ENCODE assay signal across 15 mouse cellular contexts in the genomic region with DNA sequence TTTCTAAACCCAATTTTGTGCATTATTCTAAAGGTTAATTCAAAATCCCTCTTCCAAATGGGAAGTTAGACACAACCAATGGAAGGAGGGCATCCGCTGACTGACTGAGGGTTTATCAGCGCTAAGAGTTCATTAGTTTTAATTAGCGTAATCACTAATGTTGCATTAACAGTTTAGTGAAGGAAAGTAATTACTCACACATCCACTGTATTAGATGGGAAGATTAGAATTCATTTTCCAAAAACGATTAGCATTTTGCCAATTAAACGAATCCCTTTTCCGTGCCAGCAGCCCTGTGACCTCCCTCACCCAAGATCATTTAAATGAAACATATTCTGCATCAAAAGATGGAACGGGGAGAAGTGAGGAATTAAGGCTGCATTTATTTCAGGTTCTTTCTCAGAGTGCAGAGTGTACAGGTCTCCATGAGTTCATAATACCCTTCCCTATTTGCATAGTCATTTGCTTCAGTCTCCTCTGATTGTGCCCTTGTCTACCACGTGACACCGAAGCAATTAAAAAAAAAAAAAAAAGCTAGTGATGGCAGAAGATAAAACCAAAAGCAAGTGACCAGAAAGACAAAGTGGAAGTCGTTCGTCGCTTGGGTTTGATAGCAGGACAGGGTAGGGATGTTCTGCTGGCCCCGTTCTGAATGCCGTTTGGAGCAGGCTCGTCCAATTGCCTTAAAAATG.
DNase-seq lines count a peak whose midpoint lies in the region; ATAC-seq and TF ChIP-seq lines count a peak whose summit lies in the region.
"Had no signal": no experiment of that assay in that cellular context is flagged by ENCODE, and none has a peak within 500 bp of the region (broad histone marks: within the 10 kb centered on the region; RNA-seq: fewer than 3 reads in every experiment).

No protein-coding gene starts in this region.

- WGBS in hindbrain, embryonic 11.5 days, result 82% methylated on average over 15 of the region's 15 CpGs
- WGBS in hindbrain, postnatal 0 days, result 72% methylated on average over 15 of the region's 15 CpGs
- WGBS in forebrain, embryonic 11.5 days, result 62% methylated on average over 15 of the region's 15 CpGs
- 63% methylated on average over 15 of the region's 15 CpGs for WGBS in hindbrain, embryonic 16.5 days
- 88% methylated on average over 15 of the region's 15 CpGs for WGBS in limb, embryonic 10.5 days

- H3K9ac ChIP-seq in hindbrain, embryonic 11.5 days (ENCODE audit: low read depth, low read length), result no peak overlapping the region
- H3K9ac ChIP-seq in hindbrain, postnatal 0 days (replicated peaks; ENCODE audit: low read length), result no peak overlapping the region
- peak overlapping the region; percentile 62 for H3K9ac ChIP-seq in MEL (ENCODE audit: control insufficient read depth, low read depth, low read length, poor library complexity, severe bottlenecking)
- no peak overlapping the region for H3K9ac ChIP-seq in forebrain, embryonic 11.5 days (ENCODE audit: low read length)
- H3K9ac ChIP-seq in hindbrain, embryonic 16.5 days (ENCODE audit: low read depth, low read length), result no peak overlapping the region
- H3K9ac ChIP-seq: limb, embryonic 15.5 days had no signal

- no peaks in the 10 kb centered on the region; the same call in 1 of the 2 replicates for H3K79me2 ChIP-seq in MEL (ENCODE audit: control insufficient read depth, insufficient read depth, low read length, poor library complexity)

- H3K9me3 ChIP-seq in hindbrain, embryonic 11.5 days (ENCODE audit: control insufficient read depth, low read length), result no peaks in the 10 kb centered on the region
- H3K9me3 ChIP-seq in hindbrain, postnatal 0 days (ENCODE audit: low read length), result no peaks in the 10 kb centered on the region
- H3K9me3 ChIP-seq in MEL (replicated peaks; ENCODE audit: insufficient read depth, low read length), result no peaks in the 10 kb centered on the region
- no peaks in the 10 kb centered on the region for H3K9me3 ChIP-seq in forebrain, embryonic 11.5 days (ENCODE audit: control insufficient read depth, low read length)
- no peaks in the 10 kb centered on the region for H3K9me3 ChIP-seq in hindbrain, embryonic 16.5 days (ENCODE audit: control insufficient read depth, low read length)
- H3K9me3 ChIP-seq in limb, embryonic 10.5 days (replicated peaks), result no peaks in the 10 kb centered on the region
- H3K9me3 ChIP-seq: limb, embryonic 15.5 days had no signal

- H3K4me1 ChIP-seq in hindbrain, embryonic 11.5 days (replicated peaks; ENCODE audit: control insufficient read depth, insufficient read depth, low read length), result no peaks in the 10 kb centered on the region
- 0 out of 2 replicates have a peak, but pooled peaks cover 4% of the 10 kb centered on the region for H3K4me1 ChIP-seq in hindbrain, postnatal 0 days (ENCODE audit: insufficient read depth, low read length)
- H3K4me1 ChIP-seq in MEL (ENCODE audit: control insufficient read depth in 1 of 2, insufficient read depth in 2 of 2, low read length in 2 of 2), result peaks cover 6 to 12% of the 10 kb centered on the region in 2 experiments
- peaks cover 16% of the 10 kb centered on the region; the same call in 1 of the 2 replicates for H3K4me1 ChIP-seq in forebrain, embryonic 11.5 days (replicated peaks; ENCODE audit: control insufficient read depth, insufficient read depth, low read length)
- H3K4me1 ChIP-seq in hindbrain, embryonic 16.5 days (ENCODE audit: control insufficient read depth, insufficient read depth, low read depth, low read length), result peaks cover 10% of the 10 kb centered on the region
- 0 out of 2 replicates have a peak, but pooled peaks cover 5% of the 10 kb centered on the region for H3K4me1 ChIP-seq in limb, embryonic 10.5 days
- H3K4me1 ChIP-seq: limb, embryonic 15.5 days had no signal

- TF ChIP-seq EP300 in MEL (IDR thresholded peaks at IDR 0.05; ENCODE audit: low read depth in 1 of 2, low read length in 2 of 2), result peak in 1 of 2 experiments; percentile 11; a peak in 1 of 4 replicates

- TF ChIP-seq CTCF in hindbrain, postnatal 0 days (IDR thresholded peaks at IDR 0.05; ENCODE audit: low read depth), result no peak
- no peak for TF ChIP-seq CTCF in MEL (IDR thresholded peaks at IDR 0.05 in 2 of 3, conservative IDR thresholded peaks at IDR 0.05 in 1 of 3; ENCODE audit: control insufficient read depth in 1 of 3, insufficient read depth in 1 of 3, low read depth in 2 of 3, low read length in 3 of 3, poor library complexity in 1 of 3, severe bottlenecking in 1 of 3)

- H3K27ac ChIP-seq in hindbrain, embryonic 11.5 days (ENCODE audit: low read depth, low read length), result no peak overlapping the region
- no peak overlapping the region for H3K27ac ChIP-seq in hindbrain, postnatal 0 days
- H3K27ac ChIP-seq in MEL (ENCODE audit: control insufficient read depth, low read depth, low read length), result peak overlapping the region; percentile 42
- peak overlapping the region; percentile 37 for H3K27ac ChIP-seq in forebrain, embryonic 11.5 days (ENCODE audit: low read depth, low read length)
- no peak overlapping the region for H3K27ac ChIP-seq in hindbrain, embryonic 16.5 days (ENCODE audit: low read depth, low read length)
- no peak overlapping the region for H3K27ac ChIP-seq in limb, embryonic 10.5 days
- H3K27ac ChIP-seq: limb, embryonic 15.5 days; macrophage had no signal

- no peak for TF ChIP-seq RAD21 in MEL (IDR thresholded peaks at IDR 0.05; ENCODE audit: low read depth, low read length)

- TF ChIP-seq POLR2A in MEL (IDR thresholded peaks at IDR 0.05; ENCODE audit: control insufficient read depth in 1 of 2, insufficient read depth in 1 of 2, low read depth in 1 of 2, low read length in 2 of 2, poor library complexity in 1 of 2), result peak in 1 of 2 experiments; percentile 45; a peak in 2 of 4 replicates

- no peaks in the 10 kb centered on the region for H3K36me3 ChIP-seq in hindbrain, embryonic 11.5 days (ENCODE audit: control insufficient read depth, insufficient read depth, low read length)
- H3K36me3 ChIP-seq in hindbrain, postnatal 0 days (ENCODE audit: insufficient read depth, low read length), result no peaks in the 10 kb centered on the region
- H3K36me3 ChIP-seq in MEL (ENCODE audit: control insufficient read depth in 1 of 2, insufficient read depth in 2 of 2, low read length in 2 of 2), result peaks cover 0 to 7% of the 10 kb centered on the region in 2 experiments; a peak in 2 of 4 replicates
- H3K36me3 ChIP-seq in forebrain, embryonic 11.5 days (ENCODE audit: control insufficient read depth, insufficient read depth, low read length), result no peaks in the 10 kb centered on the region
- H3K36me3 ChIP-seq in hindbrain, embryonic 16.5 days (ENCODE audit: control insufficient read depth, insufficient read depth, low read length), result no peaks in the 10 kb centered on the region
- no peaks in the 10 kb centered on the region for H3K36me3 ChIP-seq in limb, embryonic 10.5 days
- H3K36me3 ChIP-seq: limb, embryonic 15.5 days had no signal

- no peak for DNase-seq in hindbrain, embryonic 11.5 days (ENCODE audit: low spot score)
- no peak for DNase-seq in hindbrain, postnatal 0 days (ENCODE audit: low spot score)
- peak; percentile 80 for DNase-seq in MEL (ENCODE audit: low read depth, low spot score)
- no peak for DNase-seq in forebrain, embryonic 11.5 days (ENCODE audit: low spot score)
- no peak for DNase-seq in thymus, postnatal 4 days
- no peak for DNase-seq in ovary, postnatal 14 days (ENCODE audit: low spot score)
- no peak for DNase-seq in limb, embryonic 10.5 days (ENCODE audit: low spot score)
- DNase-seq: cerebellum, postnatal 36 days; gastrocnemius, postnatal 10 days; kidney, adult 8-10 months; thymus, postnatal 14 days had no signal

- no peaks in the 10 kb centered on the region for H3K27me3 ChIP-seq in hindbrain, embryonic 11.5 days (ENCODE audit: control insufficient read depth, insufficient read depth, low read length)
- no peaks in the 10 kb centered on the region for H3K27me3 ChIP-seq in hindbrain, postnatal 0 days (ENCODE audit: insufficient read depth, low read length)
- H3K27me3 ChIP-seq in MEL (ENCODE audit: control insufficient read depth in 1 of 2, insufficient read depth in 2 of 2, low read length in 2 of 2), result no peaks in the 10 kb centered on the region; a peak in 1 of 4 replicates
- H3K27me3 ChIP-seq in forebrain, embryonic 11.5 days (ENCODE audit: control insufficient read depth, insufficient read depth, low read length), result no peaks in the 10 kb centered on the region
- no peaks in the 10 kb centered on the region for H3K27me3 ChIP-seq in hindbrain, embryonic 16.5 days (replicated peaks; ENCODE audit: control insufficient read depth, insufficient read depth, low read length)
- H3K27me3 ChIP-seq in limb, embryonic 10.5 days (ENCODE audit: low read depth, poor library complexity, severe bottlenecking), result no peaks in the 10 kb centered on the region
- H3K27me3 ChIP-seq: limb, embryonic 15.5 days had no signal

- H3K4me3 ChIP-seq in hindbrain, embryonic 11.5 days (ENCODE audit: low read depth, low read length), result no peak overlapping the region
- no peak overlapping the region for H3K4me3 ChIP-seq in hindbrain, postnatal 0 days (ENCODE audit: low read length)
- peak overlapping the region; percentile 60 to 61 for H3K4me3 ChIP-seq in MEL (ENCODE audit: control insufficient read depth in 1 of 2, insufficient read depth in 1 of 2, low read depth in 2 of 2, low read length in 2 of 2)
- no peak overlapping the region for H3K4me3 ChIP-seq in forebrain, embryonic 11.5 days (ENCODE audit: low read depth, low read length)
- H3K4me3 ChIP-seq in hindbrain, embryonic 16.5 days (ENCODE audit: low read length), result no peak overlapping the region
- H3K4me3 ChIP-seq in limb, embryonic 10.5 days, result no peak overlapping the region
- H3K4me3 ChIP-seq: limb, embryonic 15.5 days had no signal

- H3K4me2 ChIP-seq in hindbrain, embryonic 11.5 days (replicated peaks; ENCODE audit: low read depth, low read length), result no peak overlapping the region
- no peak overlapping the region for H3K4me2 ChIP-seq in hindbrain, postnatal 0 days (ENCODE audit: low read depth, low read length)
- 0 out of 2 replicates have a peak overlapping the region, but pooled peaks have one; percentile 3 for H3K4me2 ChIP-seq in forebrain, embryonic 11.5 days (ENCODE audit: low read depth, low read length, severe bottlenecking)
- no peak overlapping the region for H3K4me2 ChIP-seq in hindbrain, embryonic 16.5 days (ENCODE audit: low read length)
- H3K4me2 ChIP-seq: limb, embryonic 15.5 days had no signal

- ATAC-seq in hindbrain, embryonic 11.5 days (ENCODE audit: low FRiP score), result 0 out of 2 replicates have a peak, but pooled peaks have one; percentile 49
- ATAC-seq in hindbrain, postnatal 0 days, result no peak
- ATAC-seq in forebrain, embryonic 11.5 days (replicated peaks; ENCODE audit: low FRiP score), result peak; percentile 76
- ATAC-seq in hindbrain, embryonic 16.5 days, result peak; percentile 46
- ATAC-seq: activated CD4-positive, CD25-positive, alpha-beta regulatory T cell, adult 4 months had no signal

TF ChIP-seq in MEL, 35 proteins besides CTCF, POLR2A, EP300 and RAD21 (continues in another document):
- TF ChIP-seq MXI1 (IDR thresholded peaks at IDR 0.05; ENCODE audit: low read depth, low read length), result 0 out of 2 replicates have a peak, but pooled peaks have one; percentile 16
- peak in 1 of 2 experiments; percentile 78; a peak in 2 of 4 replicates for TF ChIP-seq USF2 (IDR thresholded peaks at IDR 0.05; ENCODE audit: borderline replicate concordance in 1 of 2, insufficient read depth in 1 of 2, low read depth in 1 of 2, low read length in 2 of 2)
- TF ChIP-seq TBP (IDR thresholded peaks at IDR 0.05; ENCODE audit: low read depth, low read length), result peak; percentile 67; the same call in 1 of the 2 replicates
- peak; percentile 80 for TF ChIP-seq MAX (IDR thresholded peaks at IDR 0.05; ENCODE audit: low read length)

Comparison
In these comparisons a context has a peak if more than half of its experiments do, and no peak if none do; other contexts are left out.
1. H3K27ac ChIP-seq: peak in MEL (single experiment) and forebrain, embryonic 11.5 days (single experiment); none in hindbrain, embryonic 11.5 days (single experiment), hindbrain, postnatal 0 days (single experiment), hindbrain, embryonic 16.5 days (single experiment) and limb, embryonic 10.5 days (single experiment).
2. H3K4me3 ChIP-seq: peak in MEL (2 of 2); none in hindbrain, embryonic 11.5 days (single experiment), hindbrain, postnatal 0 days (single experiment), forebrain, embryonic 11.5 days (single experiment), hindbrain, embryonic 16.5 days (single experiment) and limb, embryonic 10.5 days (single experiment).